Mouse (Mus musculus) megakaryocyte, embryonic 14.5 days (primary cell): ENCODE data around the gene Ugcg. TPM values are rescaled to one million over a fixed set of nuclear protein-coding genes. Genes with fewer than 3 reads are reported as not detected.
A peak's percentile ranks its signal among the peaks of the same experiment; 100 is the strongest.

Experiments
- H3K27me3 ChIP-seq: replicated peaks from 2 replicates; pipeline ENCODE3; 2012; ENCODE audit warnings: inconsistent platforms
- H3K36me3 ChIP-seq: replicated peaks from 2 replicates; pipeline ENCODE3; 2012; ENCODE audit warnings: low read length, inconsistent platforms, mixed read lengths
- H3K4me1 ChIP-seq: 2 replicates; pipeline ENCODE4 v1.6.1; 2012; ENCODE audit warnings: inconsistent platforms
- H3K4me3 ChIP-seq: replicated peaks from 2 replicates; pipeline ENCODE3; 2012; ENCODE audit warnings: moderate library complexity, mild to moderate bottlenecking, inconsistent platforms
- H3K9me3 ChIP-seq: 2 replicates; pipeline ENCODE4 v1.6.1; 2012; ENCODE audit warnings: inconsistent platforms
- FLI1 ChIP-seq: IDR thresholded peaks from 2 replicates; pipeline ENCODE4 v1.6.1; 2012; ENCODE audit warnings: low read length, inconsistent platforms, mixed read lengths
- GATA1 ChIP-seq: IDR thresholded peaks from 3 replicates; pipeline ENCODE4 v1.6.1; 2012; ENCODE audit warnings: mixed read lengths, low read length, inconsistent platforms, borderline replicate concordance
- polyA plus RNA-seq: library from polyadenylated mRNA; stranded (reverse); fragments of >175 nt; gene quantifications from 2 replicates; pipeline ENCODE4 v1.2.3, GENCODE M21; 2012; ENCODE audit warnings: low replicate concordance; ENCODE audit not compliant: insufficient read depth

Ugcg gene
- polyA plus RNA-seq: 1.4 and 3.1 TPM in 2 replicates

DNA sequence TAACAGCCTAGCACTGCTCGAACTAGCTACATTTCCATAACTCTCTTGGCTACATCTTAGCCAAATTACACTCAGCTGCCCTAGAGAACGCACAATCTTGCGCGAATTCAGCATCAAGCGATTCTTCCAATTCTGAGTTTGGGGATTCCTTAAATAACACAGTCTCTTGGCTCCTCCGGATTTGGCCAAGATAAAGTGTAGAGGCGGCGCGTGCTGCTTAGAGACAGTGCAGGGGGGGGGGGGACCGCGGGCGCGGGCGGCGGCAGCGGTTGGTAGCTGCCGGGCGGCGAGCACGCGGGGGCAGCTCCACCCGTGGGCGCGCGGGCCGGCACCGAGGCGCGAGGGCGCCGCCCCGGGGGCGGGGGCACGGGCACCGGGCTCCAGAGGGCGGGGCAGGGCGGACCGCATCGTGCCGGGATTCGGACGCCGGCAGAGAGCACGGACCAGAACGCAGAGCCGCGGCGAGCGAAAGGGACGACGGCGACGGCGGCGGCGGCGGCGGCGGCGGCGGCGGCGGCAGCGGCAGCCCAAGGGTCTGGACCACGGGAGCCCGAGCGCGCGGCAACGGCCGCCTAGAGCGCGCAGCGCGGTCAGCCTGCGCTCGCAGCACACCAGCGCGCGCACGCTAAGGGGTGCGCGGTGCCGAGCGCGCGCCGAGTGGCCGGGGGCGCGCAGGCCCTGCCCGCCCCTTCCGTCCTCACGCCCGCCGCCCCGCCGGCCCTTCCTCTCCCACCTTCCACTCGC lies at the start of gene Ugcg:
Gene Ugcg (plus strand): TSS at position 456 of the 744 bp plus-strand sequence.
- Histone ChIP-seq H3K4me1 (peaks cover 24% of the 10 kb centered on the region), H3K9me3 (no peaks in the 10 kb centered on the region), H3K4me3 (peak within 1 kb of the TSS; percentile 99), H3K27me3 (no peaks in the 10 kb centered on the region), H3K36me3 (no peaks in the 10 kb centered on the region)
- TF ChIP-seq GATA1: no peak
- no peak for TF ChIP-seq FLI1

DNA sequence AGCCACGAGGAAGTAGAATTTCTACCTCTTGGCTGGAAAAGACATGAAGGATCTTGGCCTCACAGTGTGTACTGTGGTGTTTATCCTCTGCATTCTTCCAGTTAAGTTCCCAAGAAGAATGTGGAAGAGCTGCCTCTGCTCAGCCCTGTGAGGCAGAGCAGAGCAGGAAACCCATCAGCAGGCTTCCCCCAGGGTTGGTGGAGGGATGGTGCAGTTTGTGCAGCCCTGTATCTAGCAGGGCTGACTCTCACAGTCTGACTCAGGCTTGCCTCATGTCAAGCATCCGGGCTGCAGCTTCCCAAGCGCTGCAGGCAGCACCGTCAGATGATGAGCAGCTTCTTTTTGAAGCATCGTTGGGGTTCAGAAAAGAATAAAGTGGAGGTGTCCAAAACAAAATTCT lies 40.0 kb upstream of the Ugcg start:
- TF ChIP-seq GATA1 (no peak), FLI1 (no peak)
- Histone ChIP-seq H3K9me3 (no peaks in the 10 kb centered on the region), H3K27me3 (no peaks in the 10 kb centered on the region), H3K4me3 (no peak overlapping the region), H3K36me3 (no peaks in the 10 kb centered on the region), H3K4me1 (peaks cover 28% of the 10 kb centered on the region)

DNA sequence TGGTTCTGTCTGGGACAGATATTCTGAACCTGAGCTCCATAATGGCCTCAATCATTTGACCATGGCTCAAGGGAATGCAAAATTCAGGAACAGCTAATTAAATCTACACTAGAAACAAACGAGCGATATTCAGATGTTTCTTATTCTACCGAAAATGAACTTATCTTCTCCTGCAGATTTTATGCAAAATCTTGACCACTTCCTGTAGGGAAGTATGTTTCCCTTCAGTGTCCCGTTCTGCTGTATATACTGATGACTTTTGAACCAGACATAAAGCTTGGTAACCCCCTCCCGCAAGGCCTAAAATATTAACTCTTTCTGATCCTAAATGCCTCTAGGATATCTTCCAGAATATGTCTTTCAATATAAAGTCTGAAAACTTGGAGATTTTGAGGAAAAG lies 38.1 kb upstream of the Ugcg start:
- Histone ChIP-seq H3K9me3 (no peaks in the 10 kb centered on the region), H3K4me1 (peaks cover 28% of the 10 kb centered on the region), H3K4me3 (no peak overlapping the region), H3K27me3 (no peaks in the 10 kb centered on the region), H3K36me3 (no peaks in the 10 kb centered on the region)
- TF ChIP-seq GATA1 (no peak), FLI1 (no peak)

DNA sequence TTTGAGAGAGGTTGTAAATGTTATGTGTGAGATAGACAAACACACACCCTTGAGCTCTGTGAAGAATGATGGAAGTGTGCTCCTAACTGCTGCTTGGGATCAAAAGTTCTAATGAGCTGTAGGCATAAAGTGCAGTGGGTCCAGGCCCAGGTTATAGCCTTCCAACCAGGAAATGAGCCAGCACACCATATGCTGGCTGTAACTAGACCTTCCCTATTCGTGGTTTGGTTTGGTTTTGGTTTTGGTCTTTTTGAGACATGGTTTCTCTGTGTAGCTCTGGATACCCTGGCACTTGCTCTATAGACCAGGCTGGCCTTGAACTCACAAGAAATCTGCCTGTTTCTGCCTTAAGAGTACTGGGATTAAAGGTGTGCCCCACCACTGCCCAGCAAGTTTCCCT lies 37.1 kb upstream of the Ugcg start:
- Histone ChIP-seq H3K9me3 (no peaks in the 10 kb centered on the region), H3K27me3 (peaks cover under 1% of the 10 kb centered on the region), H3K4me3 (peak overlapping the region; percentile 7), H3K4me1 (peaks cover 29% of the 10 kb centered on the region), H3K36me3 (no peaks in the 10 kb centered on the region)
- TF ChIP-seq FLI1: no peak
- no peak for TF ChIP-seq GATA1

DNA sequence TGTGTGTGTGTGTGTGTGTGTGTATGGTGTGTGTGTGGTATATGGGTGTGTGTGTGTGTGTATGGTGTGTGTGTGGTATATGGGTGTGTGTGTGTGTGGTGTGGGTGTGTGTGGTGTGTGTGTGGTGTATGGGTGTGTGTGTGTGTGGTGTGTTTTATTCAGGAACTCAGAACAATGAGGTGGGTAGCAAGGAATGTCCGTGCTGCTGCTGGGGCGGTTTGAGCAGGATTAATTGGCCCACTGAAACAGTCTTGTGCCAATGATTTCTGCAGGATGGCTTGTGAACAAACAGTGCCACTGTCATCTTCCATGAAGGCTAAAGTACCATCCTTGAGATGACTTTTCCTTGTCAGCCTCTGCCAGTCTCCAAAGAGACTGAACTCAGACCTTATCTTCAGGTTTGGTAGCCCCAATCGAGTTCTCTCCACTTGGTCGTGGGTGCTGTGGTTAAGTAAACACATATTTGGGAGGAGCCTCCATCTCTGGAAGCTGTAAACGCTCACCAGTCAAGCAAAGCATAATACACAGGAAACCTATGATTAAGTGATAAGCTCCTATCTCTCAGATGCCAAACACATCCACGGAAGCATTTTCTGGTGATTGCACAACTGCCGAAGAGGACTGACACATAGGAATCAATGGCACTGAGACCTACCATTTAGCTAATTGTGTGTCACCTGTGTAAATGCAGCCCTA lies 32.0 kb upstream of the Ugcg start:
- no peaks in the 10 kb centered on the region for H3K36me3 ChIP-seq
- TF ChIP-seq GATA1 (no peak), FLI1 (no peak)
- H3K4me3 ChIP-seq: peak overlapping the region; percentile 72
- H3K4me1 ChIP-seq: peaks cover 17% of the 10 kb centered on the region
- H3K9me3 ChIP-seq: no peaks in the 10 kb centered on the region
- H3K27me3 ChIP-seq: peaks cover 14% of the 10 kb centered on the region

DNA sequence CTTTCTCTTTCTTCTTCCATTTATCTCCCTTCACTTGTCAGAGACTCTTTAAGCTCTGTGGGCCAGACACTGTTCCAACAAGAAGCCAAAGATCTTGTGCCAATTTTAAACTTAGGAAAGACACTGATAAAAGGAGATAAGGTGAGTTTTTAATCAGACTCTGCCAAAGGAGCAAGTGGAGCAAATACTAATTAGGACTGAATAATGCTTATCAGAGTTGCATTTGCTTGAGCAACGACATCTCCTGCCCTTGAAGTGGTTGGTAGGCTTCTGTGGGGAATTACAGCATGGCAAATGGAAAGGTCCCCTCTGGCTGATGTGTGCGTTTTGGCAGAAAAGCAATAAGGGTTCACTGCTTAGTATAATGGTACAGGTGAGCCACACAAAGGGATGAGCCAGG lies 31.4 kb upstream of the Ugcg start:
- no peaks in the 10 kb centered on the region for H3K36me3 ChIP-seq
- H3K4me3 ChIP-seq: no peak overlapping the region
- peaks cover 14% of the 10 kb centered on the region for H3K27me3 ChIP-seq
- H3K9me3 ChIP-seq: no peaks in the 10 kb centered on the region
- TF ChIP-seq FLI1 (no peak), GATA1 (no peak)
- H3K4me1 ChIP-seq: peaks cover 13% of the 10 kb centered on the region

DNA sequence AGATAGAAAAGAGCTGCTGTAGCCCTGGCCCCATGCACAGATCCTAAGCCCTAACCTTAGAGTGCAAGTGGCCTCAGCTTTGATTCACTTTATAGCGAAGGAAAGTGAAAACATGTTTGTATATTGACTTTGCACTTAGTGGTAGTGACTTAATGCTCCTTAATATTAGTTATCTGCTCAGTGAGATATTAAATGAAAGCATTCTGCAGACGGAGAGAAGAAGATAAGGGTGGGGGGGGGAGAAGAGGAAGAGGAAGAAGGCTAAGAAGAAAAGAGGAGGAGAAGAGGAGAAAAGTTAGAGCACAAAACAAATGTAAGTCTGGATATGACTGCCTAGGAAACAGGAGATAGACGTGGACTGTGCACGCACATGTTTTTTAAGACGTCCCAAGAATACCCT lies 28.8 kb upstream of the Ugcg start:
- Histone ChIP-seq H3K36me3 (no peaks in the 10 kb centered on the region), H3K4me3 (no peak overlapping the region), H3K4me1 (peaks cover 17% of the 10 kb centered on the region), H3K27me3 (peaks cover 14% of the 10 kb centered on the region), H3K9me3 (no peaks in the 10 kb centered on the region)
- TF ChIP-seq FLI1 (no peak), GATA1 (no peak)

DNA sequence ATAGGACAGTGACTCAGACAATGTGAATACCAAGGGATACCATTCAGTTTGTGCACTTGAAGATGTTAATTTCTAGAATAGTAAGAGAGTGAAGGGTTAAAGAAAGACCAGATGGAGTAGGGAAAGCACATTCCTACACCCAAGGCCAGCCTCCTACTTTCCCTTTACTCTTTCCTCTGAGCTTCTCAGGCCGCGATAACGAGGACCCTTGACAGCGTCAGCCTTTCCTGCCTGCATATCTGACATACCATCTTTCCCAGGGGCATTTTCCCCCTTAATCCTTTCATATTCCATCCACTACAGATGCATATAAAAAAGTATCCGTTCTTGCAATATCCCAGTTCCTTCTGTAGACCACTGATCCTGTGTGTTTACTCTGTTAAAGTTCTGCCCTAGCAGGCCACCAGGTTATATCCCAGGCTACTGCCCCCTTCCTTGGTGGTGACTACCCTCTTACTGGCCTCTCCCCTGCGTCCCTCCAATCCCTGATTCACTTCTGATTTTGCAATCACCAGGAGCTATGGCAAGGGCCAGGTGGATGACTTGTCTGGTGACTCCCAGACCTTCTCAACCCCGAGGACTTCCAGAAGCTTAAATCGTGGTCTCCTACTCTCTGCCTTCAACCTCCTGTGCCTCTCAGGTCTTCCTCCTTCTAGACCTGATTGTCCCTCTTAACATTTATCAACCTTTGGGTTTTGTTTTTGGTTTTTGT lies 27.9 kb upstream of the Ugcg start:
- peaks cover 14% of the 10 kb centered on the region for H3K27me3 ChIP-seq
- no peak overlapping the region for H3K4me3 ChIP-seq
- no peak for TF ChIP-seq GATA1
- no peaks in the 10 kb centered on the region for H3K36me3 ChIP-seq
- H3K9me3 ChIP-seq: no peaks in the 10 kb centered on the region
- H3K4me1 ChIP-seq: peaks cover 17% of the 10 kb centered on the region

DNA sequence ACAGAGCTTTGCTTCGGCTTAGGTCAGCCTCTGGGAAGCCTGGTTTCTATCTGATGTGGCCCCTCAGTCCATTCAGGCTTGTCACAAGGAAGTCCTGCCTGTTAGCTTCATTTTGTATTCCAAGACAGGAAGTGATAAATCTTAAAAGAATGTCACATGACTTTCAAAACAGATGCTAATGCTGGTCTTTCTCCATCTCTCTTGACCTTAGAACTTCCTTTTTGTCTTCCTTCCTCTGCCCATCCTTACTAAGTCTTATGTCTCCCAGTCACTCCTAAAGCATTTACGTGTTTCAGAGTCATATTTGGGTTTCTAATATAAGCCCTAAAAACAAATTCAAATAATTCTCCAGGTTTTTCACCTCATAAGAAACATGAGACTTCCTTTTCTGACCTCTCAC lies 25.0 kb upstream of the Ugcg start:
- H3K36me3 ChIP-seq: no peaks in the 10 kb centered on the region
- H3K9me3 ChIP-seq: no peaks in the 10 kb centered on the region
- H3K4me1 ChIP-seq: peaks cover 3% of the 10 kb centered on the region; the same call in 1 of the 2 replicates
- peaks cover 10% of the 10 kb centered on the region for H3K27me3 ChIP-seq
- H3K4me3 ChIP-seq: no peak overlapping the region
- no peak for TF ChIP-seq FLI1
- TF ChIP-seq GATA1: no peak
